Mouse (Mus musculus) E14TG2a.4 (cell line): ENCODE data around the gene Tspan5.

Experiments
- H3K27me3 ChIP-seq: 2 replicates; pipeline ENCODE4 v1.6.1; 2014; ENCODE audit warnings: low read length, control low read depth; ENCODE audit not compliant: insufficient read depth
- H3K36me3 ChIP-seq: 2 replicates; pipeline ENCODE4 v1.6.1; 2014; ENCODE audit warnings: low read length, control low read depth; ENCODE audit not compliant: insufficient read depth
- H3K4me1 ChIP-seq: replicated peaks from 2 replicates; pipeline ENCODE4 v1.6.1; 2014; ENCODE audit warnings: low read depth, low read length, control low read depth
- H3K4me3 ChIP-seq: replicated peaks from 2 replicates; pipeline ENCODE4 v1.5.1; 2014; ENCODE audit warnings: mild to moderate bottlenecking, low read length
- H3K9me3 ChIP-seq: 2 replicates; pipeline ENCODE4 v1.6.1; 2014; ENCODE audit warnings: low read length, control low read depth
- CTCF ChIP-seq: conservative IDR thresholded peaks from 2 replicates; pipeline ENCODE4 v1.5.1; 2014; ENCODE audit warnings: low read length
- NANOG ChIP-seq: IDR thresholded peaks from 2 replicates; pipeline ENCODE4 v1.6.1; 2014; ENCODE audit warnings: borderline replicate concordance, low read length, mixed read lengths
- POU5F1 ChIP-seq: IDR thresholded peaks from 2 replicates; pipeline ENCODE4 v1.6.1; 2014; ENCODE audit warnings: low read length, borderline replicate concordance

Gene Tspan5

GRCm38 (mm10) chr3:138771549-138772333 is 29.7 kb downstream of the Tspan5 start:
- H3K4me1 ChIP-seq = peaks cover 87% of the 10 kb centered on the region
- no peaks in the 10 kb centered on the region for H3K27me3 ChIP-seq
- H3K4me3 ChIP-seq = no peak overlapping the region
- no peak for TF ChIP-seq POU5F1
- H3K36me3 ChIP-seq = no peaks in the 10 kb centered on the region
- no peaks in the 10 kb centered on the region for H3K9me3 ChIP-seq

- Histone ChIP-seq H3K9me3 (no peaks in the 10 kb centered on the region), H3K36me3 (no peaks in the 10 kb centered on the region), H3K4me3 (no peak overlapping the region), H3K27me3 (no peaks in the 10 kb centered on the region), H3K4me1 (peaks cover 83% of the 10 kb centered on the region)
- TF ChIP-seq NANOG = no peak
- TF ChIP-seq POU5F1 = no peak
- TF ChIP-seq CTCF = no peak
These were observed 32.0 kb downstream of the Tspan5 start for GRCm38 (mm10) chr3:138773871-138774606.

- Histone ChIP-seq H3K9me3 (no peaks in the 10 kb centered on the region), H3K27me3 (no peaks in the 10 kb centered on the region), H3K4me3 (no peak overlapping the region), H3K4me1 (peaks cover 82% of the 10 kb centered on the region), H3K36me3 (no peaks in the 10 kb centered on the region; the same call in 1 of the 2 replicates)
- no peak for TF ChIP-seq NANOG
- TF ChIP-seq POU5F1 = no peak
- TF ChIP-seq CTCF = no peak
These were observed 32.6 kb downstream of the Tspan5 start for GRCm38 (mm10) chr3:138774607-138774943.

GRCm38 (mm10) chr3:138775926-138776715 is 34.1 kb downstream of the Tspan5 start:
- Histone ChIP-seq H3K27me3 (no peaks in the 10 kb centered on the region), H3K36me3 (no peaks in the 10 kb centered on the region; the same call in 1 of the 2 replicates), H3K9me3 (no peaks in the 10 kb centered on the region), H3K4me3 (no peak overlapping the region), H3K4me1 (peaks cover 74% of the 10 kb centered on the region)
- no peak for TF ChIP-seq CTCF
- TF ChIP-seq POU5F1 = peak; percentile 43; the same call in 1 of the 2 replicates
- peak; percentile 16; the same call in 1 of the 2 replicates for TF ChIP-seq NANOG

GRCm38 (mm10) chr3:138781492-138781891 is 39.5 kb downstream of the Tspan5 start:
- no peaks in the 10 kb centered on the region for H3K9me3 ChIP-seq
- 0 out of 2 replicates have a peak overlapping the region, but pooled peaks have one; percentile 23 for H3K4me3 ChIP-seq
- H3K4me1 ChIP-seq = peaks cover 60% of the 10 kb centered on the region
- H3K36me3 ChIP-seq = peaks cover 4% of the 10 kb centered on the region; the same call in 1 of the 2 replicates
- no peaks in the 10 kb centered on the region for H3K27me3 ChIP-seq
- TF ChIP-seq NANOG (no peak), CTCF (no peak), POU5F1 (no peak)

GRCm38 (mm10) chr3:138783859-138784640 is 42.1 kb downstream of the Tspan5 start:
- Histone ChIP-seq H3K27me3 (no peaks in the 10 kb centered on the region), H3K36me3 (peaks cover 6% of the 10 kb centered on the region; the same call in 1 of the 2 replicates), H3K9me3 (0 out of 2 replicates have a peak, but pooled peaks cover 5% of the 10 kb centered on the region), H3K4me3 (no peak overlapping the region), H3K4me1 (peaks cover 54% of the 10 kb centered on the region)
- no peak for TF ChIP-seq CTCF
- no peak for TF ChIP-seq POU5F1
- TF ChIP-seq NANOG = no peak

- Histone ChIP-seq H3K36me3 (peaks cover 7% of the 10 kb centered on the region; the same call in 1 of the 2 replicates), H3K9me3 (0 out of 2 replicates have a peak, but pooled peaks cover 5% of the 10 kb centered on the region), H3K27me3 (no peaks in the 10 kb centered on the region), H3K4me3 (no peak overlapping the region), H3K4me1 (peaks cover 55% of the 10 kb centered on the region)
- TF ChIP-seq NANOG (no peak), POU5F1 (no peak), CTCF (no peak)
These were observed 42.6 kb downstream of the Tspan5 start for GRCm38 (mm10) chr3:138784641-138785025.
